Mouse (Mus musculus) hindbrain, embryonic 15.5 days (tissue): ENCODE measurements around the gene Kazald1. TPM values are rescaled to one million over a fixed set of nuclear protein-coding genes. Genes with fewer than 3 reads are reported as not detected.
A peak's percentile ranks its signal among the peaks of the same experiment; 100 is the strongest.

Source experiments
- ATAC-seq: fragments of 200-750 bp; cut with Nextera tagmentation; 2 replicates; pipeline ENCODE4 v1.8.0; 2017; ENCODE audit warnings: low read depth, moderate number of reproducible peaks, moderate TSS enrichment; ENCODE audit not compliant: low FRiP score
- H3K27ac ChIP-seq: fragments of 300-500 bp; sonication (generic); replicated peaks from 2 replicates; pipeline ENCODE4 v1.5.1; 2015; ENCODE audit warnings: mild to moderate bottlenecking, inconsistent platforms
- H3K27me3 ChIP-seq: fragments of 300-500 bp; sonication (generic); 2 replicates; pipeline ENCODE4 v1.6.1; 2015; ENCODE audit warnings: control low read depth, inconsistent platforms
- H3K36me3 ChIP-seq: fragments of 300-500 bp; sonication (generic); 2 replicates; pipeline ENCODE4 v1.6.1; 2015; ENCODE audit warnings: control low read depth, inconsistent platforms
- H3K4me1 ChIP-seq: fragments of 300-500 bp; sonication (generic); replicated peaks from 2 replicates; pipeline ENCODE4 v1.6.1; 2015; ENCODE audit warnings: control low read depth, inconsistent platforms
- H3K4me2 ChIP-seq: fragments of 300-500 bp; sonication (generic); 2 replicates; pipeline ENCODE4 v1.6.1; 2015; ENCODE audit warnings: moderate library complexity, mild to moderate bottlenecking, inconsistent platforms
- H3K4me3 ChIP-seq: fragments of 300-500 bp; sonication (generic); 2 replicates; pipeline ENCODE4 v1.5.1; 2015; ENCODE audit warnings: mild to moderate bottlenecking, inconsistent platforms
- H3K9ac ChIP-seq: fragments of 300-500 bp; sonication (generic); 2 replicates; pipeline ENCODE4 v1.6.1; 2015; ENCODE audit warnings: inconsistent platforms
- H3K9me3 ChIP-seq: fragments of 300-500 bp; sonication (generic); 2 replicates; pipeline ENCODE4 v1.6.1; 2016; ENCODE audit warnings: control low read depth, inconsistent platforms
- WGBS: fragments of 180-500 bp; shearing (Covaris S2); methylation state at CpG from one replicate; pipeline ENCODE4 v1.1.7; 2015; 5-methylcytosine and 5-hydroxymethylcytosine counted together
- polyA plus RNA-seq: library from polyadenylated mRNA; unstranded; fragments of >200 nt; fragmentation: Nextera tagmentation; extraction: Ambion mirVana; gene quantifications from 2 replicates; pipeline ENCODE4 v1.2.1, GENCODE M21; 2015

The Kazald1 gene
- polyA plus RNA-seq, 1 experiment from 2014 or later = 2.6 TPM

GRCm38 (mm10) chr19:45067758-45068510, 7.1 kb upstream of the Kazald1 start:
- Histone ChIP-seq H3K4me3 (no peak overlapping the region), H3K9ac (no peak overlapping the region), H3K9me3 (no peaks in the 10 kb centered on the region), H3K27ac (no peak overlapping the region), H3K27me3 (peaks cover 52% of the 10 kb centered on the region), H3K4me2 (no peak overlapping the region), H3K36me3 (no peaks in the 10 kb centered on the region), H3K4me1 (peaks cover 12% of the 10 kb centered on the region)
- 79% methylated on average over 7 of the region's 7 CpGs for WGBS
- ATAC-seq = no peak

- H3K4me2 ChIP-seq = peak overlapping the region; percentile 99
- WGBS = 8% methylated on average over 20 of the region's 20 CpGs
- H3K36me3 ChIP-seq = no peaks in the 10 kb centered on the region
- ATAC-seq = peak; percentile 10; the same call in 1 of the 2 replicates
- peak overlapping the region; percentile 77 for H3K4me3 ChIP-seq
- H3K4me1 ChIP-seq = peaks cover 26% of the 10 kb centered on the region
- H3K27me3 ChIP-seq = peaks cover 45% of the 10 kb centered on the region
- H3K27ac ChIP-seq = peak overlapping the region; percentile 95
- peak overlapping the region; percentile 89 for H3K9ac ChIP-seq
- no peaks in the 10 kb centered on the region for H3K9me3 ChIP-seq
These were observed 1.0 kb upstream of the Kazald1 start for GRCm38 (mm10) chr19:45073871-45074542.

GRCm38 (mm10) chr19:45075323-45076035, 438 bp downstream of the Kazald1 start:
- Histone ChIP-seq H3K36me3 (no peaks in the 10 kb centered on the region), H3K27me3 (peaks cover 58% of the 10 kb centered on the region), H3K4me3 (peak overlapping the region; percentile 77), H3K9me3 (no peaks in the 10 kb centered on the region), H3K27ac (peak overlapping the region; percentile 95), H3K4me1 (peaks cover 36% of the 10 kb centered on the region), H3K9ac (peak overlapping the region; percentile 89), H3K4me2 (peak overlapping the region; percentile 99)
- ATAC-seq = 0 out of 2 replicates have a peak, but pooled peaks have one; percentile 25
- under 1% methylated on average over 32 of the region's 32 CpGs for whole genome bisulfite sequencing

GRCm38 (mm10) chr19:45076036-45076575, 1.1 kb downstream of the Kazald1 start:
- no peak overlapping the region for H3K27ac ChIP-seq
- no peak for ATAC-seq
- no peaks in the 10 kb centered on the region for H3K36me3 ChIP-seq
- H3K9ac ChIP-seq = 0 out of 2 replicates have a peak overlapping the region, but pooled peaks have one; percentile 7
- H3K4me1 ChIP-seq = peaks cover 42% of the 10 kb centered on the region
- no peaks in the 10 kb centered on the region for H3K9me3 ChIP-seq
- 5% methylated on average over 17 of the region's 17 CpGs for WGBS
- peak overlapping the region; percentile 77 for H3K4me3 ChIP-seq
- peak overlapping the region; percentile 99 for H3K4me2 ChIP-seq
- H3K27me3 ChIP-seq = peaks cover 61% of the 10 kb centered on the region

GRCm38 (mm10) chr19:45076586-45077510, 1.8 kb downstream of the Kazald1 start:
- H3K4me1 ChIP-seq = peaks cover 44% of the 10 kb centered on the region
- no peaks in the 10 kb centered on the region for H3K36me3 ChIP-seq
- no peak for ATAC-seq
- WGBS = under 1% methylated on average over 62 of the region's 62 CpGs
- peak overlapping the region; percentile 77 for H3K4me3 ChIP-seq
- H3K9me3 ChIP-seq = no peaks in the 10 kb centered on the region
- H3K27me3 ChIP-seq = peaks cover 62% of the 10 kb centered on the region
- 0 out of 2 replicates have a peak overlapping the region, but pooled peaks have one; percentile 7 for H3K9ac ChIP-seq
- H3K4me2 ChIP-seq = peak overlapping the region; percentile 49
- H3K27ac ChIP-seq = no peak overlapping the region

- no peak for ATAC-seq
- no peak overlapping the region for H3K9ac ChIP-seq
- no peak overlapping the region for H3K4me2 ChIP-seq
- H3K9me3 ChIP-seq = no peaks in the 10 kb centered on the region
- H3K27me3 ChIP-seq = peaks cover 72% of the 10 kb centered on the region
- peaks cover 44% of the 10 kb centered on the region for H3K4me1 ChIP-seq
- no peak overlapping the region for H3K4me3 ChIP-seq
- no peak overlapping the region for H3K27ac ChIP-seq
- H3K36me3 ChIP-seq = no peaks in the 10 kb centered on the region
- WGBS = 6% methylated on average over 20 of the region's 20 CpGs
These were observed 3.0 kb downstream of the Kazald1 start for GRCm38 (mm10) chr19:45077742-45078645.

- Histone ChIP-seq H3K27me3 (peaks cover 83% of the 10 kb centered on the region), H3K9ac (no peak overlapping the region), H3K4me1 (peaks cover 44% of the 10 kb centered on the region)
These were observed 4.1 kb downstream of the Kazald1 start for GRCm38 (mm10) chr19:45078971-45079764.

GRCm38 (mm10) chr19:45079769-45080515, 4.9 kb downstream of the Kazald1 start:
- peak overlapping the region; percentile 55 for H3K4me2 ChIP-seq
- H3K9me3 ChIP-seq = no peaks in the 10 kb centered on the region
- WGBS = under 1% methylated on average over 45 of the region's 45 CpGs
- peaks cover 40% of the 10 kb centered on the region for H3K4me1 ChIP-seq
- H3K36me3 ChIP-seq = no peaks in the 10 kb centered on the region
- H3K4me3 ChIP-seq = peak overlapping the region; percentile 22
- no peak overlapping the region for H3K27ac ChIP-seq
- H3K27me3 ChIP-seq = peaks cover 88% of the 10 kb centered on the region
- no peak overlapping the region; the same call in 1 of the 2 replicates for H3K9ac ChIP-seq
- peak; percentile 20; the same call in 1 of the 2 replicates for ATAC-seq

More at GRCm38 (mm10) chr19:45078971-45079764, 4.1 kb downstream of the Kazald1 start:
- H3K9me3 ChIP-seq = no peaks in the 10 kb centered on the region
- WGBS = 4% methylated on average over 17 of the region's 17 CpGs
- H3K27ac ChIP-seq = no peak overlapping the region
- H3K36me3 ChIP-seq = no peaks in the 10 kb centered on the region
- peak overlapping the region; percentile 22; the same call in 1 of the 2 replicates for H3K4me3 ChIP-seq
- H3K4me2 ChIP-seq = peak overlapping the region; percentile 55
- no peak for ATAC-seq

GRCm38 (mm10) chr19:45080711-45081110, 5.7 kb downstream of the Kazald1 start:
- Histone ChIP-seq H3K9me3 (no peaks in the 10 kb centered on the region), H3K27me3 (peaks cover 94% of the 10 kb centered on the region), H3K36me3 (no peaks in the 10 kb centered on the region), H3K4me3 (peak overlapping the region; percentile 22), H3K4me1 (peaks cover 34% of the 10 kb centered on the region), H3K27ac (no peak overlapping the region), H3K4me2 (peak overlapping the region; percentile 55), H3K9ac (no peak overlapping the region)
- ATAC-seq = no peak
- 0% methylated on average over 17 of the region's 17 CpGs for WGBS
